Mouse (Mus musculus): ENCODE measurements around the gene Nos1. TPM values are rescaled to one million over a fixed set of nuclear protein-coding genes. Genes with fewer than 3 reads are reported as not detected.

Nos1 gene
- polyA plus RNA-seq, 1 experiment from 2014 or later, result 0.07 TPM

DNA sequence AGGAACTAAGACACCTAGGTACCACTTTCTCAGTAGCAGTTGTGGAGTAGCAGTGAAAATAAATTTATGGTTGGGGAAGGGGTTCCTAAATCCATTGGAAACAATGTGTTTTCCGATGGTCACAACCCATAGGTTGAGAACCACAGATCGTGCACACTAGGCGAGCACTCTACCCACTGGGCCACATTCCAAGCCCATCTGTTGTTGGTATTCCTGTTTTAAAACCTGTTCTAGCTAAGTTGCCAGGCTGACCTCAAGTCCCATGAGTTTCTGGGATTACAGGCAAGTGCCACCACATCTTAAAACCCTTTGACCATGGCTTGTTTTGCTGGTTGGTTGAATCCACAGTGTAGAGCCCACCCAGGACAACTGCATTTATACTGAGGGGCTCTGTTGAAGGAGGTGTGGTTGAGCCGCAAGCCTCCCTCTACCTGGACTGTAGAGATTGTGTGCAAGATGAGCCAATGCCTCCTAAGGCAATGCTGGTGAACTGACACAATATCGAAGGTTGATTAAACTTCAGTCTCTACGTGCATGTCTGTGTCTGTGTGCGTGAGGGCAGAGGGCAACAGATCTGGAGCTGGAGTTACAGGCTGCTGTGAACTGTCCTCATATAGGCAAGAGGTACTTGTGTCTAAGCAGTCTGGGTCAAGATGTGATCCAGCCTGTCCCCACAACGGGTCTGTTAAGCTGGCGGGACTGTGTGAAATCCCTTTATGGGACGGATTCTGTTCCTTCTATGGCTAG is 189.0 kb downstream of the Nos1 start:
- H3K27me3 ChIP-seq (ENCODE audit: control insufficient read depth, insufficient read depth, low read depth, low read length), result no peaks in the 10 kb centered on the region
- H3K4me2 ChIP-seq (ENCODE audit: low read depth, low read length), result no peak overlapping the region
- no peak overlapping the region for H3K9ac ChIP-seq (ENCODE audit: low read depth, low read length)
- H3K9me3 ChIP-seq (replicated peaks; ENCODE audit: control insufficient read depth, low read length), result no peaks in the 10 kb centered on the region
- H3K27ac ChIP-seq (ENCODE audit: low read length), result no peak overlapping the region
- ATAC-seq (ENCODE audit: low read depth), result peak; percentile 53
- H3K36me3 ChIP-seq (ENCODE audit: control insufficient read depth, insufficient read depth), result no peaks in the 10 kb centered on the region
- no peak overlapping the region for H3K4me3 ChIP-seq (ENCODE audit: low read depth, low read length)
- H3K4me1 ChIP-seq (ENCODE audit: control insufficient read depth, low read depth, low read length), result no peaks in the 10 kb centered on the region; the same call in 1 of the 2 replicates
- 64% methylated on average over 10 of the region's 10 CpGs for WGBS (ENCODE audit: insufficient replicate concordance)

DNA sequence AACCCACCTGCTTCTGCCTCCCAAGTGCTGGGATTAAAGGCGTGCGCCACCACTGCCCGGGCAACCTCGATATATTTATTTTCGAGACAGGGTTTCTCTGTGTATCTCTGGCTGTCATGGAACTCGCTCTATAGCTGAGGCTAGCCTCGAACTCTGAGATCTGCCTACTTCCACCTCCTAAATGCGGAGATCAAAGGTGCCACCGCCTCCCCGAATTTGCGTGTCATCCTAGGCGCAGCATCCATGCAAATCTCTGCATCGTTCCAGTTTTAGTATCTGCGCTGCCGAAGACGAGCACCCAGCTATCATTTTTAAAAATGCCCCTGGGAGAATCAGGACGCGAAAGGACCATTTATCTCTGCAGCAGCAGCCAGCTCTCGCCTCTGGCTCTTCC is 195.4 kb downstream of the Nos1 start:
- Histone ChIP-seq H3K4me1 (ENCODE audit: control insufficient read depth, low read depth, low read length) (peaks cover 7% of the 10 kb centered on the region), H3K27ac (ENCODE audit: low read length) (no peak overlapping the region), H3K4me2 (ENCODE audit: low read depth, low read length) (peak overlapping the region; percentile 88), H3K36me3 (ENCODE audit: control insufficient read depth, insufficient read depth) (no peaks in the 10 kb centered on the region), H3K9ac (ENCODE audit: low read depth, low read length) (no peak overlapping the region), H3K4me3 (ENCODE audit: low read depth, low read length) (peak overlapping the region; percentile 79), H3K27me3 (ENCODE audit: control insufficient read depth, insufficient read depth, low read depth, low read length) (no peaks in the 10 kb centered on the region), H3K9me3 (replicated peaks; ENCODE audit: control insufficient read depth, low read length) (no peaks in the 10 kb centered on the region)
- no peak for ATAC-seq (ENCODE audit: low read depth)
- whole genome bisulfite sequencing (ENCODE audit: insufficient replicate concordance), result 22% methylated on average over 19 of the region's 19 CpGs

DNA sequence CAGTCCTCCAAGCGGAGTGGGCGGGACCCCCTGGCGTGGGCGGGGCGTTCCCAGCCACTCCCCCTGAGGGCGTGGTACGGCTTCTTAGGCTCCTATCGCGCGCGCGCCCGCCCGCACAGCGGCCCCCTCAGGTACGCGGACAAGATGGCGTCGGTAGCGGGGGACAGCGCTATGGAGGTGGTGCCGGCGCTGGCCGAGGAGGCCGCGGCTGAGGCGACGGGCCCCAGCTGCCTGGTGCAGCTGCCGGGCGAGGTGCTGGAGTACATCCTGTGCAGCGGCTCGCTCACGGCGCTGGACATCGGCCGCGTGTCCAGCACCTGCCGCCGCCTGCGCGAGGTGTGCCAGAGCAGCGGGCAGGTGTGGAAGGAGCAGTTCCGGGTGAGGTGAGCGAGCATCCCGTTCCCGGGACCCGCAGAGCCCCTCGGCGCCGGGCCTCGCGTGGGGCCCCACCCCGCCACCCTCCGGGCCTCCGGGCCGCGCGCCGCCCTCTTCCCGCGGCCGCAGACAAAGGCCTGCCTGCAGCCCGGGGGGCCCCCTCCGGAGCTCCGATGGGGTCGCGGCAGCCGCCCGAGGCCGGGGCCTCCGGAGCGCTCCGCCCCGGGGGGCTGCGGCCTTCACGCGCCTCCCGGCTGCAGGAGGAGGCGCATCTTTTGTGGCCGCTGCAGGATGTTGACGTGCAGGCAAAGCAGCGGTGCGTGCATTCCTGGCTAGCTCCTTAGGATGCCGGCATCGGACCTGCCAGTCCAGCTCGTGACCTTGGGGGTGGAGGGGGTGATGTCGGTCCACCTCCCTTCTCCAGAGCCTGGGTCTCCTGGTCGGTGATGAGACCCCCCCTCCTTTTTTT is 196.0 kb downstream of the Nos1 start, which contains the start of gene Fbxo21:
Gene Fbxo21 (plus strand): TSS at position 74 of the 844 bp plus-strand sequence.
- no peaks in the 10 kb centered on the region for H3K27me3 ChIP-seq (ENCODE audit: control insufficient read depth, insufficient read depth, low read depth, low read length)
- peak within 1 kb of the TSS; percentile 79 for H3K4me3 ChIP-seq (ENCODE audit: low read depth, low read length)
- H3K27ac ChIP-seq (ENCODE audit: low read length), result peak within 1 kb of the TSS; percentile 48; the same call in 1 of the 2 replicates
- peak; percentile 89 for ATAC-seq (ENCODE audit: low read depth)
- H3K9ac ChIP-seq (ENCODE audit: low read depth, low read length), result peak within 1 kb of the TSS; percentile 77
- H3K4me2 ChIP-seq (ENCODE audit: low read depth, low read length), result peak within 1 kb of the TSS; percentile 88
- H3K9me3 ChIP-seq (replicated peaks; ENCODE audit: control insufficient read depth, low read length), result no peaks in the 10 kb centered on the region
- H3K36me3 ChIP-seq (ENCODE audit: control insufficient read depth, insufficient read depth), result no peaks in the 10 kb centered on the region
- WGBS (ENCODE audit: insufficient replicate concordance), result 0% methylated on average over 82 of the region's 88 CpGs
- peaks cover 7% of the 10 kb centered on the region for H3K4me1 ChIP-seq (ENCODE audit: control insufficient read depth, low read depth, low read length)

DNA sequence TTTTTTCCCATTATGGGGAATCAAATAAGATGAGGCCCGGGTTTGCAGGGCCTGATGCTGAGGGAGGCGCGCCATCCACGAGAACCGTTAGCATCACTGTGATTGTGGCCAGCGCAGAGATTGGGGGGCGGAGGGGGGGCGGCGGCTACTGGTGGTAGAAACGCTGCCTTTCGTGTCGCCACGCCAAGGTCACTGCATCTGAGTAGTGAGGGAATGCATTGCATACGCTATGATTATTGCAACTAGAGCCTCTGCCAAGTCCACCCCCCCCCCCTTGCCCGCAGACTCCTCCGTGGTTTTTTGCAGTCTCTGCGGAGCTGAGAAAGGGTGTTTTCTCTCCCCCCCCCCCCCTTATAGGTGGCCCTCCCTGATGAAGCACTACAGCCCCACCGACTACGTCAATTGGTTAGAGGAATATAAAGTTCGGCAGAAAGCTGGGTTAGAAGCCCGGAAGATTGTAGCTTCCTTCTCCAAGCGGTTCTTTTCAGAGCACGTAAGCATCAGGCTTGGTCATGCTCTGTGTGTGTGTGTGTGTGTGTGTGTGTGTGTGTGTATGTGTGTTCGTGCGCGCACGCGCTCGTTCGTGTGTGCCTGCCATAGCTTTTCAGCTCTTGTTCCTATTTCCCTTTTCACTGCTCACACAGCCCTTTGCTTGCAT is 196.8 kb downstream of the Nos1 start:
- 10% methylated on average over 30 of the region's 30 CpGs for WGBS (ENCODE audit: insufficient replicate concordance)
- H3K27ac ChIP-seq (ENCODE audit: low read length), result no peak overlapping the region
- H3K4me2 ChIP-seq (ENCODE audit: low read depth, low read length), result peak overlapping the region; percentile 88
- no peak for ATAC-seq (ENCODE audit: low read depth)
- no peaks in the 10 kb centered on the region for H3K36me3 ChIP-seq (ENCODE audit: control insufficient read depth, insufficient read depth)
- H3K4me1 ChIP-seq (ENCODE audit: control insufficient read depth, low read depth, low read length), result peaks cover 7% of the 10 kb centered on the region
- no peaks in the 10 kb centered on the region for H3K27me3 ChIP-seq (ENCODE audit: control insufficient read depth, insufficient read depth, low read depth, low read length)
- peak overlapping the region; percentile 77; the same call in 1 of the 2 replicates for H3K9ac ChIP-seq (ENCODE audit: low read depth, low read length)
- peak overlapping the region; percentile 79 for H3K4me3 ChIP-seq (ENCODE audit: low read depth, low read length)
- H3K9me3 ChIP-seq (replicated peaks; ENCODE audit: control insufficient read depth, low read length), result no peaks in the 10 kb centered on the region

DNA sequence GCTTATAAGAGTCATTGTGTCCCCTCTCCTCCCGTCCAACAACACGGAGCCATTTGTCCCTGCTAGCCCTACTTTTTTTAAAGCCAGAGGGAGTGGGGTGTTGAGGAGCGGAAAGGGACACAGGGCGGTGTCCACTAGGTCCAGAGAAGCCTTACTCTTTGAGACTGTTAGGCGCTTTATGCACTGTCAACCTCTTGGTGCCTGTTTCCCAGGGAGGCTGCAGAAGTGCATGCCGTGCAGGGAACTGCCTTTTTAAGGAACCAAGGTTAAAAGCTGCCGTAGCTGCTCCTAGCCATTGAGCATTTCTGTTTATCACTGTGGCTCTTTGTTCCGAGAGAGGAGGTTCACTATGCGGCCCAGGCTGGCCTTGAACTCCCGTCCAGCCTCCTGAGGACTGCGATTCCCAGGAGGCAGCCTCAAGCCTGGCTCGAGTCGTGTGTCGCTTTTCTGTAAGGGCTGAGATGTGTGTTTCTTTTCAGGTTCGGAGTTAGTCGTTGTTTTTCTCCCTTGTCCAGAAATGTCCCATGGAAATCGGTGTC is 197.4 kb downstream of the Nos1 start:
- Histone ChIP-seq H3K4me3 (ENCODE audit: low read depth, low read length) (peak overlapping the region; percentile 79), H3K9ac (ENCODE audit: low read depth, low read length) (0 out of 2 replicates have a peak overlapping the region, but pooled peaks have one; percentile 6), H3K36me3 (ENCODE audit: control insufficient read depth, insufficient read depth) (no peaks in the 10 kb centered on the region; the same call in 1 of the 2 replicates), H3K27ac (ENCODE audit: low read length) (peak overlapping the region; percentile 35; the same call in 1 of the 2 replicates), H3K4me1 (ENCODE audit: control insufficient read depth, low read depth, low read length) (peaks cover 7% of the 10 kb centered on the region), H3K27me3 (ENCODE audit: control insufficient read depth, insufficient read depth, low read depth, low read length) (no peaks in the 10 kb centered on the region), H3K4me2 (ENCODE audit: low read depth, low read length) (peak overlapping the region; percentile 88), H3K9me3 (replicated peaks; ENCODE audit: control insufficient read depth, low read length) (no peaks in the 10 kb centered on the region)
- 55% methylated on average over 17 of the region's 17 CpGs for WGBS (ENCODE audit: insufficient replicate concordance)
- no peak for ATAC-seq (ENCODE audit: low read depth)

DNA sequence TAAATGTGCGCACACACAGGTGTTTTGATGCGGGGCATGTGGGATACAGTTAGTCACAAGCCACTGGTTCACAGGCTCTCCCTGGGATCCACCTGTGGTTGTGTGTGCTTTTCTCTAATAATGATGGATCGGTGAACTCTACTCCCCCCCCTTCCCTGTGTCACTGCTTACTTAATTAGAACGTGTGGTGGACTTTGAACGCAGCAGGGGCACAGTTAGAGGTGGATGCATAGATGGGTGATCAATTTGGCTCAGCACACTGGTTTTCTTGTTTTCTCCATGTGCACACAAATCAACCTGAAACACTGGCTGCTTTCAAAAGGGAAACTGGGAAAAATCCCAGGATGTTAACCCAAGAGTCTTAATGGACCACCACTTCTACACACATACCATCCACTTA is 198.2 kb downstream of the Nos1 start:
- peak overlapping the region; percentile 43; the same call in 1 of the 2 replicates for H3K27ac ChIP-seq (ENCODE audit: low read length)
- H3K4me3 ChIP-seq (ENCODE audit: low read depth, low read length), result no peak overlapping the region
- no peak overlapping the region for H3K9ac ChIP-seq (ENCODE audit: low read depth, low read length)
- peaks cover 7% of the 10 kb centered on the region for H3K4me1 ChIP-seq (ENCODE audit: control insufficient read depth, low read depth, low read length)
- 70% methylated on average over 5 of the region's 5 CpGs for WGBS (ENCODE audit: insufficient replicate concordance)
- H3K36me3 ChIP-seq (ENCODE audit: control insufficient read depth, insufficient read depth), result no peaks in the 10 kb centered on the region; the same call in 1 of the 2 replicates
- ATAC-seq (ENCODE audit: low read depth), result peak; percentile 14
- H3K4me2 ChIP-seq (ENCODE audit: low read depth, low read length), result peak overlapping the region; percentile 88; the same call in 1 of the 2 replicates
- H3K9me3 ChIP-seq (replicated peaks; ENCODE audit: control insufficient read depth, low read length), result no peaks in the 10 kb centered on the region
- no peaks in the 10 kb centered on the region for H3K27me3 ChIP-seq (ENCODE audit: control insufficient read depth, insufficient read depth, low read depth, low read length)

DNA sequence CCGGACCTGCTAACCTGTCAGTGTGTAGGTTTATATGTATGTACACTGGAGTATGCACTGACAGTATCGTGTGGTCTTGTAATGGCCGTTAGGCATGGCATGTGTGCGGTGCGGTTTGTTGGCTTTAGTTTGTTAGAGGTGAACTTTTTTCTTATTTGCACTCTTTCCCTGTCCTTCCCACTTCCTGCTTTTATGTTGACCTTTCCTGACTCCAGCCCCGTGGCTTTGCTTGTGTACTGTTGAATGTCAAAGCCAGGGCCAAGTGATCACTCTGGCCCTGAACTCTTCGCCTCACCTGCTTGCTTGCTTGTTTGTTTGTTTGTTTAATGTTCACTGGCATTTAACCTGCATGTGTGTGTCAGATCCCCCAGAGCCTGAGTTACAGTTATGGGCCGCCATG is 200.1 kb downstream of the Nos1 start:
- ATAC-seq (ENCODE audit: low read depth), result peak; percentile 22
- Histone ChIP-seq H3K4me1 (ENCODE audit: control insufficient read depth, low read depth, low read length) (peaks cover 7% of the 10 kb centered on the region), H3K4me3 (ENCODE audit: low read depth, low read length) (no peak overlapping the region), H3K9me3 (replicated peaks; ENCODE audit: control insufficient read depth, low read length) (no peaks in the 10 kb centered on the region), H3K9ac (ENCODE audit: low read depth, low read length) (no peak overlapping the region), H3K36me3 (ENCODE audit: control insufficient read depth, insufficient read depth) (no peaks in the 10 kb centered on the region; the same call in 1 of the 2 replicates), H3K27ac (ENCODE audit: low read length) (peak overlapping the region; percentile 28; the same call in 1 of the 2 replicates), H3K4me2 (ENCODE audit: low read depth, low read length) (no peak overlapping the region), H3K27me3 (ENCODE audit: control insufficient read depth, insufficient read depth, low read depth, low read length) (no peaks in the 10 kb centered on the region)
- 74% methylated on average over 8 of the region's 8 CpGs for WGBS (ENCODE audit: insufficient replicate concordance)

DNA sequence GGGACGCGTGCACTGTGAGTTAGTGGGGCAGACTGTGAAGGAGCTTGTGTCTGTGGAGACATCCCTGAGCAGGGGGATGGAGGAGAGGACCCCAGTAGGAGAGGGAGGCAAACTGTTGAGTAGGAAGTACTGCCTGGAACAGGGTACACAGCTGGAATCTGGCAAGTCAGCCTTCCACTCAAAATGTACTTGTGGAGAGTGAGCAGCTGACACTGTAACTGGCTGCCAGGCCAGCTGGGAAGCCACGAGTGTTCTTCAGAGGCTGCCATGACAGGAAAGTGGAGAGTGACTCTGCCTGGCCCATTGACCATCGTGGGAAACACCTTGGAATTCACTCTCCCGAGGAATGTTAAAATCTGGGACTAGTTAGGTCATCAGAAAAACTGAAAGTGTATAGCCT is 201.1 kb downstream of the Nos1 start:
- Histone ChIP-seq H3K4me1 (ENCODE audit: control insufficient read depth, low read depth, low read length) (peaks cover 3% of the 10 kb centered on the region), H3K9ac (ENCODE audit: low read depth, low read length) (no peak overlapping the region), H3K27ac (ENCODE audit: low read length) (no peak overlapping the region), H3K4me2 (ENCODE audit: low read depth, low read length) (no peak overlapping the region), H3K9me3 (replicated peaks; ENCODE audit: control insufficient read depth, low read length) (no peaks in the 10 kb centered on the region), H3K4me3 (ENCODE audit: low read depth, low read length) (no peak overlapping the region), H3K36me3 (ENCODE audit: control insufficient read depth, insufficient read depth) (no peaks in the 10 kb centered on the region; the same call in 1 of the 2 replicates), H3K27me3 (ENCODE audit: control insufficient read depth, insufficient read depth, low read depth, low read length) (no peaks in the 10 kb centered on the region)
- ATAC-seq (ENCODE audit: low read depth), result no peak
- WGBS (ENCODE audit: insufficient replicate concordance), result 68% methylated on average over 5 of the region's 5 CpGs
